Mouse (Mus musculus): Measurements from ENCODE around the gene Cdyl.

DNA sequence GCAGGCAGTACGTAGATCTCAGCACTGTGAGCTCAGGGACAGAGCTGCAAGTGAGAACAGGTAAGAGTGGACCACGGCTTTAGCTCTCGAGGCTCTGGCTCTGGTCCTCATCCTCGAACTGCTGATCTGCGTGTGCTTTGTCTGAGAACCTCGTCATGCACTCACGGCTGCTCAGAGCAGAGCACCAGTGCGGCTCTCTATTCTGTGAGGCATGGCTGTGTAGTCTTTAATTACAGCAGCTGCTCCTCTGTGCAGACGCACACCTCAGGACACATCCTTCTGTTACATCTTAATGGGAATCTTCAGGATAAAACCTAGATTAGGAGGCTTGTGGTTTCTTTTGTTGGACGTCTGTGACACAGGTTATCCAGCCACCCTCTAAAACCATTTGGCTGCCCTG lies 180.5 kb downstream of the Cdyl start:
- no peak for TF ChIP-seq CTCF (IDR thresholded peaks at IDR 0.05; ENCODE audit: extremely low read depth, insufficient read length, insufficient replicate concordance, low read depth, low read length)
- TF ChIP-seq POLR2A (IDR thresholded peaks at IDR 0.05; ENCODE audit: low read depth, low read length): no peak
